Mouse (Mus musculus) CD4-positive, CD25-positive, alpha-beta regulatory T cell, adult 9 weeks (primary cell): Measurements from ENCODE around the gene Ccm2. TPM values are rescaled to one million over a fixed set of nuclear protein-coding genes. Genes with fewer than 3 reads are reported as not detected.

Experiments used
- polyA plus RNA-seq: library from polyadenylated mRNA; unstranded; fragments of 100-300 nt; shearing (Covaris generic); gene quantifications from one replicate; pipeline ENCODE4 v1.2.1, GENCODE M21; 2017

The Ccm2 gene
- 377 TPM for polyA plus RNA-seq

GRCm38 (mm10) chr11:6546205-6547013 is at the start of gene Ccm2:
Gene Ccm2 (plus strand): TSS chr11:6546887.

GRCm38 (mm10) chr11:6520507-6521173 is 26.0 kb upstream of the Ccm2 start, which contains the start of gene Myo1g:
Gene Myo1g (minus strand): TSS chr11:6520965.

GRCm38 (mm10) chr11:6605491-6606399 is 59.1 kb downstream of the Ccm2 start, which contains the start of gene Nacad:
Gene Nacad (minus strand): TSS chr11:6606053.

GRCm38 (mm10) chr11:6625478-6626387 is 79.0 kb downstream of the Ccm2 start, which contains the start of gene Tbrg4:
Gene Tbrg4 (minus strand): TSS chr11:6626067.

GRCm38 (mm10) chr11:6638537-6638936 is 91.8 kb downstream of the Ccm2 start, which contains the start of gene Wap:
Gene Wap (minus strand): TSS chr11:6638637.

Other genes starting within 250 kb of the Ccm2 start
- 27.3 TPM for gene Zmiz2, start 157.8 kb upstream of the Ccm2 start, polyA plus RNA-seq
- 5,075 TPM for gene Ppia, start 131.4 kb upstream of the Ccm2 start, polyA plus RNA-seq
- gene H2afv, start 102.4 kb upstream of the Ccm2 start, polyA plus RNA-seq = 118 TPM
- 8.4 TPM for gene Purb, start 71.0 kb upstream of the Ccm2 start, polyA plus RNA-seq
- 194 TPM for gene Myo1g, start 25.9 kb upstream of the Ccm2 start, polyA plus RNA-seq
- 1.6 TPM for gene Nacad, start 59.2 kb downstream of the Ccm2 start, polyA plus RNA-seq
- 15.7 TPM for gene Tbrg4, start 79.2 kb downstream of the Ccm2 start, polyA plus RNA-seq
- gene Wap, start 91.8 kb downstream of the Ccm2 start, polyA plus RNA-seq = not detected
- 11.7 TPM for gene Ramp3, start 111.6 kb downstream of the Ccm2 start, polyA plus RNA-seq